Mouse (Mus musculus): ENCODE data around the gene Elmo3.

The Elmo3 gene

DNA sequence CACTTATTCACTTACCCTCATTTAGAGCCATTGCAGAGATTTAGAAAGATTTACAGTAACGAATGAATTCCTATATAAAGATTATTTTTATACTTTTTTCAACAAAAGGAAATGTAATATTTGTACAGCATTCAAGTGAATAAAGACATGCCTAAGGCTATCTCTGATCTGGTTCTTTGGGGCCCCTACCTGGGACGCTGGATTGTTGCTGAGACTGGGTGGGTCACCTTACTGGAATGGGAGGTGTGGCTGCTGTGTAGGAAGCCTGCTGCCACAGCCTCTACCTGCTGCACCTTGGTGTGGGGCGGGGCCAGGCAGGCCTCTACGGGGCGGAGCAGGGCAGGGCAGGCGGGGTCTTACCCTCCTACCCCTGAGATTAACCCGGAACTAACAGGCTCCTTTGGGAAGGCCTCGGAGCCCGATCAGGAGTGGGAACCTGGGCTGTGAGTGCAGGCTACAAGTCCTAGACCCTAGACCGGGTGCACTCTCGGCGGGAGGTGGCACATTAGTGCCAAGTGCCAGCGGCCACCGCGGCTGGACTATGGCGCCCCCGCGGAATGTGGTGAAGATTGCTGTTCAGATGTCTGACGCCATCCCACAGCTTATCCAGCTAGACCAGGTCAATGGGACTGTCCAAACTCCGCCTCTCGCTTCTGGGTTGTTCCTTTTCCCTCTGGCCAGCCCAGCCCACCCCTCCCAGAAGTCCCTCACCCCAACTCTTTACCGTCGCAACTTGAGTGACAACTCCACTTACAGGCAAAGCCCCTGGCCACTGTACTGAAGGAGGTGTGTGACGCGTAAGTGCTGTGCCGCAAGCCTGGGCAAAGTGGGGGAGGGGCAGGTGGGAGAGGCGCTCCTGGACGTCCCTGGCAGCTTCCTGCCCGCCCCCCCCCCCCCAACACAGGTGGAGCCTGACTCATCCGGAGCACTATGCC lies at the start of gene Elmo3:
TSS of gene Elmo3 (plus strand) at position 391 of the 935 bp plus-strand sequence.
- peak; percentile 75 to 76 for DNase-seq (ENCODE audit: low spot score in 2 of 2)

- DNase-seq (ENCODE audit: low spot score in 2 of 2), result no peak
Observed at GRCm38 (mm10) chr8:105257318-105258114, 47.9 kb upstream of the Elmo3 start.

- no peak for DNase-seq (ENCODE audit: low spot score in 2 of 2)
Observed at GRCm38 (mm10) chr8:105258911-105259720, 46.3 kb upstream of the Elmo3 start.

DNA sequence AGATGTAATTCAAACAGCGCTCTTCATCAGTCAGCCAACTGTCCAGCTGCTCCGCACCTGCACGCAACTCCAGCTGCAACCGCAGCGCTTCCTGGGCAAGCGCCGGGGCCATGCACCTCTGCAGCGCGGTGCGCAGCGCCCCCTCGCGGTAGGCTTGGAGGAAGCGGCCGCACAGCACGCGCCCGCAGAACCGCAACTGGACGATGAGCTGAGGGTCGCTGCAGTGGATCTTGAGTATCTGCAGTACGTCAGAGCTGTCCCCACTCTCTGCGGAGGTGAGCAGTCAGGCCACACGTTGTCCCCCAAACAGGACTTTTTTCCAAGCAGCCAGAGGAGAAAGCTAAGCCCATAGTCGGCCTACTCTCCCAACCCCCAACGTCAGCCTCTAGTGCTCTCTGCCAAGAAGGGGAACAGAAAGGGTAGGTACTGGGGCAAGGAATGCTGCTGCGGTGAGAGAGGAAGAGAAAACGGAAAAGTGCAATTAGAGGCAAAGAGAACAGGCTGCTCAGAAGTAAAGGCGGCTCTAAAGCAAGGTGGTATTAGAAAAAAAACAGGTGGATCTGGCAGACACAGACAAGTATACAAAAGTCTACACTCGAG lies 45.6 kb upstream of the Elmo3 start:
- DNase-seq (ENCODE audit: low spot score in 2 of 2), result peak; percentile 65 to 83

DNA sequence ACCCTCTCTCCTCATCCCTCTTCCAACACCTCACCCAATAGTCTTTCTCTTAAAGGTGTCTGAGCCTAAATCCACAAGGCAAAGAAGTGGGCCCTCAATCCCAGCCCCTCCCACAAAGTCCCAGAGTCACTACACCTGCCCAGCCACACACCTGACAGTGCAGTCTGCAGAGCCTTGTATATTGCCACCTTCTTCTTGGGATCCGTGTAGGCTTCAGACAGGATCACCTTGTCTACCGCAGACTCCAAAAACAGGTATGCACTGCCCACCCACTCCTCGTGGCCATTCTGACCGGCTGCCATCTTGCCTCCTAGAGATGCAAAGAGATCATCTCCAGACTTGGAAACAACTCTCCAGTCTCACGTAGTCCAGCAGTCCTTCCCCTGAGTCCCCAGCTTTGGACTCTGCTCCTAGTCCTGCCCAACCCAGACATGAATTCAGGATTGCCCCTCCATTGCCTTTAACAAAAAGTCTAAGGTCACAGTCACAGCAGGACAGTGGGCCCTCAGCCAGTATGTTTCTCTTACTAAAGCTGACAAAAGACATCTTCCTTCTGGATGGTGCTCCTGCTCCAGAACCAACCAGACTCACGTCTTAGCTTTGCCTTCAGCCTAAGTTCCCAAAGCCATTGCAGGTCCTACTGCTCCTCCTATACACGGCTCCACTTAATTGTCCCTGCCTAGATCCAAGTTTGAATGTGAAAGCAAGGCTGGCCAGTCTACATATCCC lies 44.9 kb upstream of the Elmo3 start:
- DNase-seq (ENCODE audit: low spot score in 2 of 2), result no peak

DNA sequence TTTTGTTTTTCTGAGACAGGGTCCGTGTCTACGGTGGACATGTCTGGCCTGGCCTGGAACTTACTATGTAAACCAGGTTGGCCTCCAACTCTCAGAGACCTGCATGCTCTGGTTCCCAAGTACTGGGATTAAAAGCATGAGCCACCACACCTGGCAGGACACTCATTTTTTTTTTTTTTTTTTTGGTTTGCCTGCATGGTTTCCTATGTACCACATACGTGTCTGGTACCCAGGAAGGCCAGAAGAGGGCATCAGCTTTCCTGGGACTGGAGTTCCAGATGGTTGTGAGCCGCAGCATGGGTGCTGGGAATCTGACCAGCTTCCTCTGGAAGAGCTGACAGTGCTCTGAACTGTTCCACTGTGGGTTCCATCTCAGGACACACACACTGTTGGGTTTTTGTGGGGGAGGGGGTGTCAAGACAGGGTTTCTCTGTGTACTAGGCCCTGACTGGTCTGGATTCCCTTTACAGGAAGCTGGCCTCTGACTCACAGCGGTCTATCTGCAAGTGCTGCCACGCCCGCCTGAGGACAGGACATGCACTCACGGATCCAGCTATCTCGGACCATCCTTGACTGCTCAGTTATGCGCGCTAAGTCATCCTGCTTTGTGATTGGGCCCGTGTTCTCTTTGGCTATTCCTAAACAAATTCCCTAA lies 43.9 kb upstream of the Elmo3 start:
- no peak for DNase-seq (ENCODE audit: low spot score in 2 of 2)

DNA sequence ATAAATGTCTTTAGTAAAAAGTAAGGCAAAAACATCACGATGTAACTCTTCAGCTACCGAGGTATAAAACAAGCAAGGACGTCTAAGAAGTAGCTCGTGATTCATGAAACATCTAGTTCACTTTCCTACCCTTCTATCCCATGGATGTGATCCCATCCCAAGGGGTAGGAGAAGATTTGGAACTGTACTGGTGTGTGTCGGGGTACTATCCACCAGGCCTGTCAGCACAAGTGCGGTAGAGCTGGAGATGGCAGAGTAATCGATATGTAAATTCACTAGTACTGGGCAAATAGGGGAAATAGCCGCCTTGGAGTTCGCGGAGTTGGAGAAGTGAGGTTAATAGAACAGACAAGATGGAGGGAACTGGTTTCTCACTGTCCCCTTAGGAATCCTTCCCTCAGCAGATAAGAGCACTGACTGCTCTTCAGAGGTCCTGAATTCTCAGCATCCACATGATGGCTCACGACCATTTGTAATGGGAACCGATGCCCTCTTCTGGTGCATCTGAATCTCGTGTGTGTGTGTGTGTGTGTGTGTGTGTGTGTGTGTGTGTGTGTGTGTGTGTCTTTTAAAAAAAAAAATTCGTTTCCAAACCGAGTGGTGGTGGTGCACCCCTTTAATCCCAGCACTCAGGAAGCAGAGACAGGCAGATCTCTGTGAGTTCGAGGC lies 42.0 kb upstream of the Elmo3 start:
- no peak for DNase-seq (ENCODE audit: low spot score in 2 of 2)

- DNase-seq (ENCODE audit: low spot score in 2 of 2), result peak in 1 of 2 experiments; percentile 69
Observed at GRCm38 (mm10) chr8:105264024-105264982, 41.1 kb upstream of the Elmo3 start, which contains the start of the genes Tradd and Fbxl8. Gene Tradd (minus strand): TSS chr8:105264609. Gene Fbxl8 (plus strand): TSS chr8:105264648.

- DNase-seq (ENCODE audit: low spot score in 2 of 2), result no peak
Observed at GRCm38 (mm10) chr8:105265128-105265527, 40.3 kb upstream of the Elmo3 start.

DNA sequence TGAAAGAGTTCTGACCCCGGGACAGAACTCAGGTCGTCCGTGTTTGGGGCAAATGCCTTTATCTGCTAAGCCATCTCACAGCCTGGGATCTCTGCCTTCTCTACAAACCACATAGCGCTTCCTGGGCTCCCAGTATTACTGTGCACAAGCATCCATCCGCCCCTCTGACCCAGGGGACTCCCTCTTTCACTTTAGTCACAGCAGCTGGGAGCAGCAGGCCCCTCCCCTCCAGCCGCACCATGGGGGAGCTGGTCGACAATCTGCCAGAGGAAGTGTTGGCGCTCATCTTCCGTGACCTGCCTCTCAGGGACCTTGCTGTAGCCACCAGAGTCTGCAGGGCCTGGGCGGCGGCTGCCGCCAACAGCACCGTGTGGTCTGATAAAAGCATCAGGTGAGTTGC lies 38.6 kb upstream of the Elmo3 start:
- DNase-seq (ENCODE audit: low spot score in 2 of 2), result no peak

GRCm38 (mm10) chr8:105268342-105269074 lies 36.9 kb upstream of the Elmo3 start:
- no peak for DNase-seq (ENCODE audit: low spot score in 2 of 2)

- DNase-seq (ENCODE audit: low spot score in 2 of 2), result no peak
Observed at GRCm38 (mm10) chr8:105269075-105269458, 36.3 kb upstream of the Elmo3 start.

DNA sequence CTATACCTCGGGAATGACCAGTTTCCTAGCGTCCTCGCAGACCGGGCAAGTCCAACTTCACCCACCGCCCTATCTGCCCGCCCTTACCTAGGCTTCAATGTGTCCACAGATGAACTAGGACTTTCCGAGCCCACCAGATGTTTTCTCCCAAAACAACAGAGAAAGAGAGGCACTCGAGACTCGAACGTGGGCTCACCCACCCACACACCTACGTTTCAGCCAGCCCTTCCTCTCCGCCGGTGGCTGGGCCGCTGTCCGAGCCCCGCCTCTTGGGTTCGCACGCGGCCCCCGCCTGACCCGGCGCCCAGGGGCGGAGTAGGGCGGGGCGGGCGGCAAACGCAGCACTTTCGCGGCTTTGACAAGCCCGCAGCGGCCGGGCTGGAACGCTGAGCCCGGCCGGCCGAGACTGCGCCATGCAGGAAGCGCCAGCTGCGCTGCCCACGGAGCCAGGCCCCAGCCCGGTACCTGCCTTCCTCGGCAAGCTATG lies 35.9 kb upstream of the Elmo3 start, which contains the start of gene Hsf4:
TSS of gene Hsf4 (plus strand) at position 341 of the 487 bp plus-strand sequence.
- DNase-seq (ENCODE audit: low spot score in 2 of 2), result no peak

DNA sequence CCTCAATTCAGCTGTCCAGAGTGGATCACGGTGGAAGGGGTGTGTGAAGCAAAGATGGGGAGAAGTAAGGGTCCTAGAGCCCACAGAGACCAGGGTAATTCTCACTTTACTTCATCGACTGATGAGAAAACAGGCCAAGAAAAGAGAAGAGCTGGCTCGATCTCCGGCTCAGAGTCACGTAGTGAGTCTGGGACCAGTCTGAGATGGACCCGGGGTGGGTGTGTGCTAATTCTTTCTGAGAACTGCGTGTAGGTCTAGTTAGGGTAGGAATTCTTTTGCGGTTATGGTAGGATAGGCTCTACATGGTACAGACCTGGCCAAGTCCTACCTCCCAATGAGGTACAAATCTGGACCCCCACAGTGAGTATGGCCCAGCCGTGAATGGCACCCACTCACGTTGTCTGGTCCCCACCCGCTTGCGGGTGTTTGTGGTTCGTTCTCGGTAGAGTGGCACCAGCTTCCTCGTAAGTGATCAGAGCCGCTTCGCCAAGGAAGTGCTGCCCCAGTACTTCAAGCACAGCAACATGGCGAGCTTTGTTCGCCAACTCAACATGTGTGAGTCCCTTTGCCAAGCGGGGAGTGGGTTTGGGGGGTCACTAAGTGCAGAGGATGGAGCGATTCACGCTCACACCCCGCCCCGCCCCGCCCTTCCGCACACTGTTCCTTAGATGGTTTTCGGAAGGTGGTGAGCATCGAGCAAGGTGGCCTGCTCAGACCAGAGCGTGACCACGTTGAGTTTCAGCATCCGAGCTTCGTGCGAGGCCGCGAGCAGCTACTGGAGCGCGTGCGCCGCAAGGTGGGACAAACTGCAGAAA lies 35.1 kb upstream of the Elmo3 start:
- DNase-seq (ENCODE audit: low spot score in 2 of 2), result no peak

GRCm38 (mm10) chr8:105270916-105271186 lies 34.5 kb upstream of the Elmo3 start:
- no peak for DNase-seq (ENCODE audit: low spot score in 2 of 2)

- no peak for DNase-seq (ENCODE audit: low spot score in 2 of 2)
Observed at GRCm38 (mm10) chr8:105275387-105275786, 30.0 kb upstream of the Elmo3 start.

- DNase-seq (ENCODE audit: low spot score in 2 of 2), result no peak
Observed at GRCm38 (mm10) chr8:105275840-105276239, 29.6 kb upstream of the Elmo3 start, which contains the start of gene Nol3. Gene Nol3 (plus strand): TSS chr8:105276140.

All from urinary bladder, postnatal 4 days (tissue).